Mouse (Mus musculus) left cerebral cortex, adult 8-10 months (tissue): ENCODE results near the gene Lrrc73. TPM values are rescaled to one million over a fixed set of nuclear protein-coding genes. Genes with fewer than 3 reads are reported as not detected.

ENCODE experiments used
- DNase-seq, 2 experiments: peaks; one replicate each; pipeline ENCODE4 v3.0.0; 2022; ENCODE audit warnings: low spot score in 2 of 2
- total RNA-seq, 4 experiments: library from RNA; stranded (reverse); gene quantifications; 2 replicates each; pipeline ENCODE4 v1.2.4; 2022

The Lrrc73 gene
- 10 to 100 TPM; 50.2 to 55.0 (median 53.3) TPM for total RNA-seq

DNA sequence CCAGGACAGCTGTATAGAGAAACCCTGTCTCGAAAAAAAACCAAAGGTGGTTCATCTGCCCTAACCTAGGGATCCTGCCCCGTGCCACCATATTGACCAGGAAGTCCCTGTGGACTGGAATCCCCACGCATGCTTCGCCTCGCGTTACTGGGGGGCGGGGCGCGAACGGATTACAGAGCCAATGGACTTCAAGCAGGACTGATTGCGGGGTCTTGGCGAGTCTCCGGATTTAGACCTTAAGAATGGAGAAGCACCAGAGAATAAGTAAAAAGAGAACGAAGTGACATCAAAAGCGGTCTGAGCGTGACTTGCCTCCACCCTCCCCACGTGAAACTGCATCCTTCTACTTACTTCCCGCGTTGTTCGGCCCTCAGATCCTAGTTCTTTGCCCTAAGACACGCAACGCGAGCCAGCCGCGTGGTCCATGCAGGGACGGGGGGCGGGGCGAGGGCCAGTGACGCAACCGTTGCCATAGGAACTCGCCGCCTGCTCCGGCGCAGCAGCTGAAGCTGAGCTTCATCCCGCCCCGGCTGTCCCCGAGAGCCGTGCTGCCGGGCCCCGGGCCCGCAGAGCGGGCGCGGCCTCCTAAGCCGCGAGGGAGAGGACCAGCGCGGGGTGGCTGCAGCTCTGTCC lies at the start of gene Lrrc73:
Gene Lrrc73 (plus strand): TSS at position 80 of the 633 bp plus-strand sequence.
- DNase-seq = peak; percentile 90 to 93

DNA sequence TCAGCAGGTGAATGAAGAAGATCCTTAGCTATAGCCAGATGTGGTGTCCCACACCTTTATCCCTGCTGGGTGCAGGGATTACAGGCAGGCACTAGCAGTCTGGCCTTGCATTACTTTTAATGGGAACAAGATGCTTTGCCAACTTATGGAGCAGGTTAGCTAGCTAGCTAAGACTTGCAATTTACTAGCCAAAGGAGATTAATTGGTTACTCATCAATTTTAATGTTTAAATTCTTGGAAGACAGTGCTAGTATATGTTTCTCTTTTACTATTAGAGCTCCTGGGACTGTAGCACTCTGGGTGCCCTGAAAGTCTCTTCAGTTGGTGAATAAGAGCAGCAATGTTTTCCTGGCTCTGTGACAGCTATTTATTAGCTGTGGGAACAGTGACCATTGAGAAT lies 46.7 kb upstream of the Lrrc73 start:
- no peak for DNase-seq

DNA sequence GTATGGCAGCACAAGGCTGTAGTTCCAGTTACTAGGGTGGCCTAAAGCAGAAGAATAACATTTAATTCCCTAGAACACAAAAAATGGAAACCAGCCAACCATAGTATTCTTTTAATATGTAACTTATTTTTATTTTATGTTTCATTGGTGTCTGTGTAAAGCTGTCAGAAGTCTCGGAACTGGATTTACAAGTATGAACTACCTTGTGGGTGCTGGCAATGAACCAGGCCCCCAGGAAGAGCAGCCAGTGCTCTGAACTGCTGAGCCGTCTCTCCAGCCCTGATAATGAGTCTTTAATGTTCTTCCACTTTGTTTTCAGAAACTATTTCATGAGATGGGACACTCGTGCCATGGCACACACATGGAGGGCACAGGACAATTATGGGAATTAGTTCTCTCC lies 42.8 kb upstream of the Lrrc73 start:
- no peak for DNase-seq

DNA sequence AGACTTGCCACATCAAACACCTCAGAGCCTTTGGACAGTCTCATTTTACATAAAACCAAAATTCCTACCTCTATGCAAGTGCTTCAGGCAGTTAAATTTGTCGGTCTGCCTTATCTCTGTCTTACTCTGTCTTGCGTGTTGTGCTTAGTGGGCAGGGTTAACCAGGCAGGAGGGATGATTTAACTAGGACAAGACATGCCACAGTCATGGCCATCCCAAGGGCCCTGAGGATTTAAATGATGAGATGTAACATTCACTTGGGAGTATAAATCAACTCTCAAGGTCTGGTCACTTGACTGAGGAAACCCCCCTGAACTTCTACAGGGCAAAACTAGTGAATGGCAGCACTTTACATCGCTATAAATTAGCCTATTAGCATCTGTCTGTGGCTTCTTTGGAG lies 31.7 kb upstream of the Lrrc73 start:
- DNase-seq = no peak

DNA sequence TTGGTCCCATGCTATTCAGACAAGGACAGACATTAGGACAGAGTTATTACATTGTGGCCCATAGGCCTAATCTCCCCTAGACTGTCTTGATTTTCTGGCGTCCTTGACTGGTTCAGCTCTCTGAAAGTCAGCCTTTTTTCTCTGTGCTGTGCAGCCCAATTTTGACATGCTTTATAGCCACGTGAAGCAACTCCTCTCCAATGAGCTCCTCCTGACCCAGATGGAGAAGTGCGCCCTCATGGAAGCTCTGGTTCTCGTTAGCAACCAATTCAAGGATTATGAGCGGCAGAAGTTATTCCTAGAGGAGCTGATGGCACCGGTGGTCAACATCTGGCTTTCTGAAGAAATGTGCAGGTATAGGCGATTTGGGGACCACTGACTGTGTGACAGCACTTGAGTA lies 25.8 kb upstream of the Lrrc73 start:
- no peak for DNase-seq

DNA sequence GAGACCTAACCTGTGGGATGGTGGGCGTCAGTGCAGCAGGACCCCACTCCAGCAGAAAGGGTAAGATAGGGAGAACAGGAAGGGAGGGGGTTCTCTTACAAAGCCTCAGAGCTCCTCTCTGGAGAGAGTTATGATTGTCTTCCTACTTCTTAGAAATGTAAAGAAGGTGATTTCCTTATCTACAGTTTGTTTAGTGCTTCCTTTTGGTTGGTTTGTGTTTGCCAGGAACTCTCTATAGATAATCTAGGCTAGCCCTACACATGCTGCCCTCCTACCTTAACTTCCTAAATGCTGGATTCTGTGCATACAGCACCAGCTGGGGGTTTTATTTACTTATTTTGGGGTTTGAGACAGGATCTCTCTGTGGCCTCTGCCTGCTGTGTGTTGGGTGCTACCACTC lies 17.3 kb upstream of the Lrrc73 start:
- no peak for DNase-seq

DNA sequence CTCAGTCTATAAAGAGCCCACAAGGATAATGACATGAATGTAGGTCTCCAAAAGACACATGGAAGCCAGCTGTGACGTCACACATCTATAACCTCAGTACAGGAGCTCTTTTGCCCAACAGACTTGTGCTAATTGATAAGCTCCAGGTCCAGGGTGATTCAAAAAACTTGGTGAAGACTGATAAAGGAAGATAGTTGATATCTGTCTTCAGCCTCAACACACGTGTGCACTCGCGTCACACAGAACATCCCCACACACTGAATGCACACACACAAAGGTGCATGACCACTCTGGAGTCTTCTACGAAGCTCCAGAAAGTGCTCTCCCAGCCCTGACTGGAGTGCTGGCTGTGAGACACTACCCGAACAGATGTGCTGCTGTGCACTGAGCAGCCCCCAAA lies 16.3 kb upstream of the Lrrc73 start:
- DNase-seq = no peak

DNA sequence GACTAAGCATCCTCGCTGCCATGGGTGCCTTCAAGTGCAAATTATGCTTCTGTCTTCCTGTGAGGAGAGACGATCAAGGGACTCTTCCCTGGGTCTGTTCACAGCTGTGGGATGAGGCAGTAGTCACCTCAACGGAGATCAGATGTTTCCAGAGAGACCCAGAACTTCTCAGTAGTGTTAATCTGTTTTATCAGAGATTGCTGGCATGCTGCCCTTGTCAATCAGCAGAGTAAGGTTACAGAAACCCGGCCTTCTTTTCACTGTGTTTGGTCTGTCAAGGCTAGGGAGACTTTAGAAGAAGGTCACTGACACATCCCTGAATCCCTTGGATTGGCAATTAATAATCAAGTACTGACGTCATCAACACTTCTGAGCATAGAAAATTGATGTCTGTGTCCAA lies 15.9 kb upstream of the Lrrc73 start:
- DNase-seq = no peak

DNA sequence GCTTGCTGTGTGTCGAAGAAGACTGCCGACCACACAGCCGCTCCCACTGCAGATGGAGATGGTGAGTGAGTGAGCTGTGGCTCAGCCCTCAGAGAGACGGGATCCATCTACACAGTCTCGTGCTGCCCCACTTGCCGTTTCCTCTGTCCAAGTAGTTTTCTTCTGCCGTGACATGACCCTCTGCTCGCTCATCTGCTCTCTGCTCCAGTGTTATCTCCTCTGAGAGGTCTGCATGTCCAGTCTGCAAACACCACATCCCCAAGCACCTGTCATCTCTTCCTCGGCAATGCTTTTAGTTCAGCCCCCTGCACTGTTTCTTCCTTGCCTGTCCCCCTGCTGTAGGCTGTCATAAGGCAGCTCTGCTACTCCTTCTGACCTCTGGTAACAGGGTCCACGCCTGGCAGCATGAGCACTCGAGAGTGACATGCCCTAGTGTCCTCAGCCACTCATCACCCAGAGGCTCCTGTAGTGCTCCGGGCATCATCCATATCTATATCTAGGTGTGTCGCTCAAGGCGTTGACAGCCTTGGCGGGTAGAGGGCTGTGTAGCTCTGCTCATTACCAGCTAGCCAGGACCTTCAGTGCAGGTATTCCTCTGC lies 13.7 kb upstream of the Lrrc73 start:
- no peak for DNase-seq

DNA sequence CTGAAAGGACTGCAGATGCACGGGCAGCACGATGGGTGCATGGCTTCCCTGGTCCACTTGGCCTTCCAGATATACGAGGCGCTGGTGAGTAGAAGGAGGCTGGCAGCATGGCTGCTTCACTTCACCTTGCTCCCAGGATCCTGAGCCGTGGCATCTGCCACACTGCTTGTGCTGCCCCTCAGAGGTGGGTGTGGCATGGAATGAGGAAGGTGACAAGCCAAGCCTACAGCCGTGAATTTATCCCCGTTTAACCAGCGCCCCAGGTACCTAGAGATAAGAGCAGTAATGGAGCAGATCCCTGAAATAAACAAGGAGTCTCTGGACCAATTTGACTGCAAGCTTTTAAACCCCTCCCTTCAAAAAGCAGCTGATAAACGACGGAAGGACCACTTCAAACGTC lies 11.9 kb upstream of the Lrrc73 start:
- no peak for DNase-seq

DNA sequence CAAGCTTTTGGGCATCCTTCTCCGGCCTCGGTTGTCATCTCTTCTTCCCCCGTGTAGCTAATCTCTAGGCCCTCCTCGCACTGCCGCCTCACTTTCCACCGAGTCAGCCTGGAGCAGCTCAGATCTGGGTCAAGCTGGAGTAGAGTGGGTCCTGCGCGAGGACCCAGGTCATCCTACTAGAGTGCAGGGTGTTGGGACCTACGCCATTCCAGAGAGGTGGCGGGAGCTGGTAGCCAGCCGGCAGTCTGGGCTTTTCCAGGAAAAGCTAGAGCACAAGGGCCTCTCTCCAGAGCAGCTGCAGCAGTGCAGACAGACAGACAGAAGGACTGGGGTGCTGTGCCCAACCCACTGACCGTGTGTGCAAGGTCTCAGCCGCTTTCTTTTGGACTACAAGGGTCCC lies 11.1 kb upstream of the Lrrc73 start:
- DNase-seq = no peak

DNA sequence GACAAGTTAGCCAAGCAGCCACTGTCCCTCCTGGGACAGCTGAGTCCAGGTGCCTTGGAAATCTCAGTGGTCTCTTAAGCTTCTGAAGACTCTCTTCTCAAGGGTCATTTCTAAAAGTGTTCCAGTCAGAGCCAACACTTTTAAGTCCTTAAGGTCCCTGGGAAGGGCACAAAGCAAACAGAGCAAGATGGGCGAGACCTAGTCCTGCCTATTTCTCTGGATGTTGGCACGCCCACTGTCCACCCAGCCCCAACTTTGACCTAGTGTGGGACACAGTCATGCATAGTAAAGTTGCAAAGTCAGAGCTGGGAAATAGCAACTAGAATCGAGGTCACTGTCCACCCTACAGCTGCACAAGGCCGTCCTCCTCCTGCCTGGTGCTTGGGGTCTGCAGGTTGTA lies 10.3 kb upstream of the Lrrc73 start:
- no peak for DNase-seq

DNA sequence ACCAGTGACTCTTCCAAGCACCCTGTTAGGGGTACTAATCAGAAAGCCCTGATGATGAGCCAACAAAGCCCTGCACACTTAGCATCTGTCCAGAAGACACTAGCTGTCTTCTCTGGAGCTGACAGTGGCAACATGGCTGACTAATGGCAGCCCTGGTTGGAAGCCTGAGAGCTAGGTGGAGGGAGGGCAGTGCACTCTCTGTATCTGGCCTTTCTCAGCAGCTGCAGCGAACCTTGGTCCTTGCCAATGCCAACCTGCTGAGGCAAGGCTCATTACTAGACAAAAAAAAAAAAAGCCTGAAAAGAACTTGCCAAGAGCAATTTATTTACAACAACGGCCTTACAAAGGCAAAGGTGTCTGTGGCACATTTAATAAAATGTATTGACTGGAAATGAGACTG lies 9.7 kb upstream of the Lrrc73 start:
- no peak for DNase-seq

DNA sequence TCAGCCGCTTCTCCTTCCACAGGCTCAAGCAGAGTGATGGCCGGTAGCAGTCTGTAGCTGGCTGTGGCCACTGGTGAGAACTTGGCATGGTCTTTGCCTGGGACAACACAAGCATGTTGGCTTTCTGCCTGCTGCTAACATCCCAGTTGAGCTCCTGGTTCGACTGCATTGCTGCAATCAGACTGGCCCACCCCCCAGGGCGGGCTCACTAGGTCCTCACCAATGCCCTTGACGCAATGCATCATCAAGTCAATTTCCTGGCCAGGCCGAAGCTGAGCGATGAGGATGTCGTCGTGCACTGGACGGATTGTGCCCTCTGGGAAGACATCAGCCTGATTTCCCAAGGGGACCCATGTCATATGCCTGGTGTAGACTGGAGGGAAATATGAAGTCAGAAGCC lies 8.8 kb upstream of the Lrrc73 start:
- no peak for DNase-seq

DNA sequence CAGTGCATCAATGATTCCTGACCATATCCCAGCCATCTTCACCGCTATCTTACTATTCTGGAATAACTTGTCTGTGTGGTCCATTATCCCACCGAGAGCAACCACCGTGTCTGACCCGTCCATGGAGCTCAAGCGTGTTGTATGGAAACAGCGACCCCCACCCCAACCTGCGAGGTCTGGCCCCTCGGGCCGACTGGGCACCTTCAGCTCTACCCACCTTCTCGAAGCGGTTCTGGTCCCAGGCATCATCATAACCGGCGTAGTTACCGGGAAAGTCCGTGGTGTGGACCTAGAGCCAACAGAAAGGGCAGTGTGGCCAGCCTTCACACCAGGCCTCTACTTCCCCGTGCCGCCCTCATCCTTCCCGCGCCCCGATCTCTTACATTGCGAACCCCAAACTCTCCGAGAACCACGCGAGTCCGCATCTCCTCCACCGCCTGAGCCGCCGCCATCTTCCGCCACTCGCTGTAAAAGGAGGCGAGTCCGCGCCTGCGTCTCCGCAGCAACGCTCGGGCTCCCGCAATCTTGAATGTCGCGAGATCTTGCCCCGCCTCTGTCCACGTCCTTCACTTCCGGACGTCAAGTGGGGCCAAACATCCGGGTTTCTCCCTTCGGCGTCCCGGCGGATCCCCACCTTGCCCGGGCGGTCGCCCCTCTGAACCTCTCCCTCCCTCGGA lies 5.7 kb upstream of the Lrrc73 start, which contains the start of the genes Polr1c and Yipf3:
Gene Polr1c (minus strand): TSS at position 543 of the 677 bp plus-strand sequence.
Gene Yipf3 (plus strand): TSS at position 569 of the 677 bp plus-strand sequence.
- DNase-seq = peak; percentile 92 to 94

DNA sequence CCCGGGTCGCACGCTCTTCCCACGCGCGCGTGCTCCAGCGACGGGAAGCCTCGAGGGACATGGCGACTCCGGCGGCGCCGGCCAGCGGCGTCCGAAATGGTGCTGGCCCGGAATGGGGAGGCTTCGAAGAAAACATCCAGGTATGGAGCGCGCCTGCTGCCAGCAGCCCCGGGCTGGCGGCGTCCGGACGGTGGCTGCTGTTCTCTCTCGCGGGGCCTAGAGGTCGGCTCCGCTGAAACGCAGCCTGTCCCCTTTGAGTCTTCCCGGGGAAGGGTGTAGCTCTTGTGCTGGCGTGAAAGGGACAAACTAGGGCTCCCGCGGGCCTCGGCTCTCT lies 5.2 kb upstream of the Lrrc73 start:
- no peak for DNase-seq

DNA sequence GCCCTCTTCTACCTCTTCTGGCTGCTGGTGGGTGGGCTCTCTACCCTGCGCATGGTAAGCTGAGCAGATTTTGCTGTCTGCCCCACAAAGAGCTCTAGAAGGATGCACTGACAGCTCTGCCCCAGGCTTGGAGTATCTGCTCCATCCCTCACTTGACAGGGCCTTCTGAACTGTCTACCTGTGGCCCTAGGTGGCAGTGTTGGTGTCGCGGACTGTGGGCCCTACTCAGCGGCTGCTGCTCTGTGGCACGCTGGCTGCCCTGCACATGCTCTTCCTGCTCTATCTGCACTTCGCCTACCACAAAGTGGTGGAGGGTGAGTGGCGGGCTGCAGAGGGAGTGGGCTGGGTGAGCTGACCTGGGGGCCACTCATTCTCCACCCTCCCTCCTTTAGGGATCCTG lies 2.2 kb upstream of the Lrrc73 start:
- DNase-seq = no peak

DNA sequence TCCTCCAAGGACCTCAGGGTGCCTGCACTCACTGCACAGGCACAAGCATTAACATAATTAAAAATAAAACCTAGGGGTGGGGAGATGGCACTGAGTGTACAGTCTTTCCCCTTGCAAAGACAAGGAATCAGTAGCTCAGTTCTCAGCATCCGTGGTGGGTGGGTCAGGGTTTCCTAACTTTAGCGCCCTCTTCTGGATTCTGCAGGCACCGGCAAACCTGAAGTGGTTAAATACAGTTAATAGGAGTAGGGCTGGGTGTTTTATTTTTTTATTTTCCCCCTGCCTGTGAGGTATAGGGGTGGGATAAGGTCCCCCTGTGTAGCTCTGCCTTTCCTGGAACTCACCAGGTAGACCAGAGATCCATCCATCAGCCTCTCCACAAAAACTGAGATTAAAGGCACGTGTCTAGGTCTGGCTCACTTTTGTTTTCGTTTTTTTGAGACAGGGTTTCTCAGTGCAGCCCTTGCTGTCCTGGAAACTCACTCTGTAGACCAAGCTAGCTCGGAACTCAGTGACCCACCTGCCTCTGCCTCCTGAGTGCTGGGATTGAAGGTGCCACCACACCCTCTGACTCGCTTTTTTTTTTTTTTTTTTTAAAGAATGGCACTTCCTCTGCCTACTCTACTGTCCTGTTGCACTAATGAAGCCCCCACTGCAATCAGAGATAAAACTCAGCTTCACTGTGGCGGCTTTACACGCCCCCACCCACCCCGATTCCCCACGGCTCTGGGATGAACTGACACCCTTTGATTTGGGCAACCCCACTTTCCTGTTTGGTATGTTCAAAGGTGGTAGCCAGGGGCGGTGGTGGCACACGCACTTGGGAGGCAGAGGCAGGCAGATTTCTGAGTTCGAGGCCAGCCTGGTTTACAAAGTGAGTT lies 520 bp upstream of the Lrrc73 start:
- no peak for DNase-seq

DNA sequence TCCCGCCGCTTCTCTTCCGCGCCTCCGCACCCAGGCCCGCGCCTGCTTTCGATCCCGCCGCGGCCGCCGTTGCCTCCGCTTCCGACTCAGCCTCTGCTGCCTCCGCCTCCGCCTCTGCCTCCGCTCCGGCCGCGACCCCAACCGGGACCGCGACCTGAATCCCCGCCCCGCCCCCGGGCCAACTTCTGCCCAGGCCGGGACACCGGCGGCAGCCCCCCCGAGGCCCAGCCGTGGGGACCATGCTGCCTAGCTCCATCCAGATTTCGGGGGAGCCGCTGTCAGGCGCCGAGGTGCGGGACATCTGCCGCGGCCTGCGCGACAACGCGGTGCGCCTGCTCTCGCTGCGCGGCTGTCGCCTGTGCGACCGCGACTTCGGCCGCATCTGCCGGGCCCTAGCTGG lies 775 bp downstream of the Lrrc73 start:
- no peak for DNase-seq

DNA sequence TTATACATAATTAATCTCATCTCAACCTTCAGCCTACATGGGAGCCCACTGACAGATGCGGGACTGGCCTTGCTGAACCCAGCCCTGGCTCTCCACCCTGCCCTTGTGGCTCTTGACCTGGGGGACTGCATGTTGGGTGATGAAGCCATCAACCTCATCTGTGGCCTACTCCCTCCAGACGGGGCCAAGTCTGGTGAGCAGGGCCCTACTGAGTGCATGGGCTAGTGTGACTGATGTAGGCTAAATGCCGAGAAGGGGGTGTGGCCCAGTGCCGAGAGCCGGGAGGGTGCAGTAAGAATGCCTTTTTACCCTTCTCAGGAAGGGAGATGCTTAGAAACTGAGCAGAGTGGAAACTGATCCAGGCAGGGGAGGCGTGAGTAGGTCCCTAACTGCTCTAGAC lies 1.8 kb downstream of the Lrrc73 start:
- no peak for DNase-seq

DNA sequence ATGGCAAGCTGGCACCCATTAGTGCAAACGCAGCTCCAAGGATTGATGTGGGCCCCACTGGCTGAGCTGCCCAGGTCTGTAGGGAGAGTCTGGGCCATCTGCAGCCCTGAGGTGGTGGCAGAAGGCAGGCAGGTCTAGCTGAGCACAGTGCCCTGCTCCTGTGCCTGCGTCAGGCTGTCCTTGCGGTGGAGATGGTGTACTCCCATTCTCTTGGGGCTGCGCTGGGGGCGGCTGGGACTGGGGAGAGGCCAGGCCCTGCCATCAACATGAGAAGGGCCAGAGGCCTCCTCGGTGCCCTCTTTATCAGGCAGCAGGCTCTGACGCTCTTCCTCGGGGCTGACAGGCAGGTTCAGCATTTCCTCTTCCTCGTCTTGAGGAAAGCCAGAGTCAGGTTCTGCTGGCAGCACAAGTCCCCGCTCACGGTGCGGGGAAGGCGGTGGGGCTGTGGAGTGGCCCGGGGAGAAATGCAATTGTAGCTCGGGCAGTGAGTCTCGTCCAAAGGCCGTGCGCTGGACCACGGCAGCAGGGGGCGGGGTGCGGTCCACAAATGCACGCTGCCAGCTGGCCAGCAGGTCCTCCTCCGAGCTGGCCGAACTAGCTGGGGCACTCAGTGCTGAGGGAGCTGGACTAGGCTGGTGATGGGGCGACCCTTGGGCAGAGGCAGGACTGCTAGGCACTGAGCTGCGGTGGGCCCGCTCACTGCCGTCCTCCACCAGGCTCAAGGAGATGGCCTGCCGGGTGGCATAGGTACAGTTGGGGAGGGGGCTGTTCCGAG lies 5.1 kb downstream of the Lrrc73 start:
- no peak for DNase-seq
